8 mouse cellular contexts compared by ENCODE assay signal in the genomic region with DNA sequence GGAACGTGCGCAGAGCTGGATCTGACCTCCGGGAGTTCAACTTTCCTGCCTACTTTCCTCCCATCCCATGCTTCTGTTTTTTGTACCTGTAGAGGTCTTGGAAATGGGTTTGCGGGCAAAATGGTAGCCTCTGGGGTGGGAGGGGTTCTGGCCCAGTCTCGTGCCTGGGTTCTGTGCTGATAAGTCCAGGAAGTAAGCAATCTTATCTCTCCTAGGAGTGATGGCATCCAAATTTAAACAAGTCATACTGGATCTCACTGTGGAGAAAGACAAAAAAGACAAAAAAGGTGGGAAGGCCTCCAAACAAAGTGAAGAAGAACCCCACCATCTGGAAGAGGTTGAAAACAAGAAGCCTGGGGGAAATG. TPM values are rescaled to one million over a fixed set of nuclear protein-coding genes. Genes with fewer than 3 reads are reported as not detected.
DNase-seq lines count a peak whose midpoint lies in the region; ATAC-seq and TF ChIP-seq lines count a peak whose summit lies in the region.
"Not testable (repeated sequence)": the region's sequence is repeated elsewhere in the genome, so short reads cannot be mapped to it uniquely, and the experiment has no call there.
"Had no signal": no experiment of that assay in that cellular context is flagged by ENCODE, and none has a peak within 500 bp of the region (broad histone marks: within the 10 kb centered on the region; RNA-seq: fewer than 3 reads in every experiment).

No protein-coding gene starts in this region.

- TF ChIP-seq CTCF in cerebellum, adult 2 months (IDR thresholded peaks at IDR 0.05; ENCODE audit: borderline replicate concordance, insufficient read depth, low read depth, low read length); lung, postnatal 0 days (IDR thresholded peaks at IDR 0.05): not testable (repeated sequence)

- H3K36me3 ChIP-seq in forebrain, embryonic 10.5 days (replicated peaks); heart, embryonic 15.5 days; intestine, embryonic 16.5 days (ENCODE audit: control insufficient read depth, insufficient read depth, low read length); limb, embryonic 15.5 days; lung, postnatal 0 days (ENCODE audit: insufficient read depth, low read length); neural tube, embryonic 14.5 days (ENCODE audit: control insufficient read depth, insufficient read depth, low read length): not testable (repeated sequence)

- peak overlapping the region; percentile 52 for H3K4me2 ChIP-seq in heart, embryonic 15.5 days
- peak overlapping the region; percentile 35 for H3K4me2 ChIP-seq in intestine, embryonic 16.5 days (ENCODE audit: low read depth, low read length)
- peak overlapping the region; percentile 42 for H3K4me2 ChIP-seq in limb, embryonic 15.5 days
- H3K4me2 ChIP-seq in lung, postnatal 0 days (replicated peaks; ENCODE audit: low read depth, low read length), result peak overlapping the region; percentile 28
- peak overlapping the region; percentile 44 for H3K4me2 ChIP-seq in neural tube, embryonic 14.5 days (ENCODE audit: low read depth, low read length)

- H3K4me1 ChIP-seq in cerebellum, adult 2 months (ENCODE audit: control insufficient read depth, insufficient read depth, low read length); forebrain, embryonic 10.5 days; heart, embryonic 15.5 days (replicated peaks); intestine, embryonic 16.5 days (ENCODE audit: control insufficient read depth, insufficient read depth, low read length); limb, embryonic 15.5 days; lung, postnatal 0 days (ENCODE audit: insufficient read depth, low read depth, low read length); neural tube, embryonic 14.5 days (ENCODE audit: control insufficient read depth, insufficient read depth, low read length): not testable (repeated sequence)

- H3K27ac ChIP-seq in cerebellum, adult 2 months (ENCODE audit: insufficient read depth, low read length); heart, embryonic 15.5 days; intestine, embryonic 16.5 days (ENCODE audit: low read length); limb, embryonic 15.5 days; lung, postnatal 0 days (ENCODE audit: low read length); neural tube, embryonic 14.5 days (ENCODE audit: low read depth, low read length): not testable (repeated sequence)
- peak overlapping the region; percentile 77; the same call in 1 of the 2 replicates for H3K27ac ChIP-seq in forebrain, embryonic 10.5 days

- H3K9me3 ChIP-seq in forebrain, embryonic 10.5 days; heart, embryonic 15.5 days (replicated peaks); intestine, embryonic 16.5 days (ENCODE audit: control insufficient read depth, low read length); limb, embryonic 15.5 days; lung, postnatal 0 days (ENCODE audit: low read length); neural tube, embryonic 14.5 days (ENCODE audit: control insufficient read depth, low read length): not testable (repeated sequence)

- 11% methylated on average over 5 of the region's 5 CpGs for WGBS in cerebellum, adult 2 months
- 12% methylated on average over 5 of the region's 5 CpGs for WGBS in forebrain, embryonic 10.5 days
- WGBS in heart, embryonic 15.5 days, result 27% methylated on average over 5 of the region's 5 CpGs
- 23% methylated on average over 5 of the region's 5 CpGs for WGBS in intestine, embryonic 16.5 days
- 32% methylated on average over 5 of the region's 5 CpGs for WGBS in limb, embryonic 15.5 days
- 27% methylated on average over 5 of the region's 5 CpGs for WGBS in lung, postnatal 0 days
- 28% methylated on average over 5 of the region's 5 CpGs for WGBS in neural tube, embryonic 14.5 days

- H3K27me3 ChIP-seq in cerebellum, adult 2 months (ENCODE audit: control insufficient read depth, insufficient read depth, low read length); forebrain, embryonic 10.5 days (ENCODE audit: poor library complexity, severe bottlenecking); heart, embryonic 15.5 days; intestine, embryonic 16.5 days (replicated peaks; ENCODE audit: control insufficient read depth, insufficient read depth, low read length); limb, embryonic 15.5 days; lung, postnatal 0 days (replicated peaks; ENCODE audit: insufficient read depth, low read length); neural tube, embryonic 14.5 days (ENCODE audit: control insufficient read depth, insufficient read depth, low read length): not testable (repeated sequence)

- peak; percentile 4 to 17 for DNase-seq in cerebellum, adult 2 months
- DNase-seq in forebrain, embryonic 10.5 days (ENCODE audit: extremely low spot score, low spot score), result not testable (repeated sequence)
- DNase-seq in lung, postnatal 0 days (ENCODE audit: low spot score), result peak; percentile 6

- H3K9ac ChIP-seq in heart, embryonic 15.5 days, result peak overlapping the region; percentile 29
- H3K9ac ChIP-seq in intestine, embryonic 16.5 days (ENCODE audit: low read depth, low read length), result 0 out of 2 replicates have a peak overlapping the region, but pooled peaks have one; percentile 45
- H3K9ac ChIP-seq in limb, embryonic 15.5 days; lung, postnatal 0 days (replicated peaks; ENCODE audit: low read depth): not testable (repeated sequence)
- H3K9ac ChIP-seq in neural tube, embryonic 14.5 days (replicated peaks; ENCODE audit: low read depth, low read length), result peak overlapping the region; percentile 28; the same call in 1 of the 2 replicates

- not testable (repeated sequence) for TF ChIP-seq POLR2A in cerebellum, adult 2 months (IDR thresholded peaks at IDR 0.05; ENCODE audit: borderline replicate concordance, insufficient read depth, low read length)

- ATAC-seq in heart, embryonic 15.5 days (replicated peaks; ENCODE audit: insufficient number of reproducible peaks, insufficient read depth, low FRiP score, low read depth), result 0 out of 2 replicates have a peak, but pooled peaks have one; percentile 10
- ATAC-seq in intestine, embryonic 16.5 days; limb, embryonic 15.5 days (ENCODE audit: insufficient number of reproducible peaks, low FRiP score, low TSS enrichment, low read depth); neural tube, embryonic 14.5 days (ENCODE audit: low read depth): not testable (repeated sequence)
- peak; percentile 18 for ATAC-seq in lung, postnatal 0 days

- not testable (repeated sequence) for TF ChIP-seq EP300 in lung, postnatal 0 days (IDR thresholded peaks at IDR 0.05)

- H3K4me3 ChIP-seq in cerebellum, adult 2 months (replicated peaks; ENCODE audit: insufficient read depth, low read depth, low read length), result peak overlapping the region; percentile 55
- peak overlapping the region; percentile 55 for H3K4me3 ChIP-seq in forebrain, embryonic 10.5 days
- H3K4me3 ChIP-seq in heart, embryonic 15.5 days, result peak overlapping the region; percentile 48
- peak overlapping the region; percentile 42 for H3K4me3 ChIP-seq in intestine, embryonic 16.5 days (ENCODE audit: low read length)
- H3K4me3 ChIP-seq in limb, embryonic 15.5 days, result peak overlapping the region; percentile 35
- H3K4me3 ChIP-seq in lung, postnatal 0 days (ENCODE audit: low read depth, low read length), result peak overlapping the region; percentile 23
- H3K4me3 ChIP-seq in neural tube, embryonic 14.5 days (ENCODE audit: low read depth, low read length), result peak overlapping the region; percentile 27

RNA-seq across cellular contexts. Expression of gene Bex4, which starts 0.8 kb away (rescaled TPM):
- polyA plus RNA-seq in cerebellum, adult 2 months (2012; rRNA removed), result 27.8 and 33.7 TPM in 2 replicates
- polyA plus RNA-seq in forebrain, embryonic 10.5 days (2016; fragmentation: Nextera tagmentation; extraction: Ambion mirVana), result 125 and 128 TPM in 2 replicates
- 131 and 190 TPM in 2 replicates for polyA plus RNA-seq in heart, embryonic 15.5 days (2015; fragmentation: Nextera tagmentation; extraction: Ambion mirVana)
- polyA plus RNA-seq in intestine, embryonic 16.5 days (2015; fragmentation: Nextera tagmentation; extraction: Ambion mirVana), result 242 and 258 TPM in 2 replicates
- polyA plus RNA-seq in limb, embryonic 15.5 days (2015; fragmentation: Nextera tagmentation; extraction: Ambion mirVana), result 24.5 and 32.2 TPM in 2 replicates
- 223 and 297 TPM in 2 replicates for polyA plus RNA-seq in lung, postnatal 0 days (2015; fragmentation: Nextera tagmentation; extraction: Ambion mirVana)
- 115 and 152 TPM in 2 replicates for polyA plus RNA-seq in neural tube, embryonic 14.5 days (2014; fragmentation: Nextera tagmentation; extraction: Ambion mirVana)
- polyA plus RNA-seq: inflammation-experienced regulatory T-cells, adult 6 months had no signal

RNA-seq across cellular contexts. Expression of gene Tceal8, which starts 32.5 kb away (rescaled TPM):
- 71.8 and 72.0 TPM in 2 replicates for polyA plus RNA-seq in cerebellum, adult 2 months (2012; rRNA removed)
- polyA plus RNA-seq in forebrain, embryonic 10.5 days (2016; fragmentation: Nextera tagmentation; extraction: Ambion mirVana), result 166 and 173 TPM in 2 replicates
- polyA plus RNA-seq in heart, embryonic 15.5 days (2015; fragmentation: Nextera tagmentation; extraction: Ambion mirVana), result 219 and 266 TPM in 2 replicates
- polyA plus RNA-seq in intestine, embryonic 16.5 days (2015; fragmentation: Nextera tagmentation; extraction: Ambion mirVana), result 232 and 243 TPM in 2 replicates
- polyA plus RNA-seq in limb, embryonic 15.5 days (2015; fragmentation: Nextera tagmentation; extraction: Ambion mirVana), result 206 and 225 TPM in 2 replicates
- polyA plus RNA-seq in lung, postnatal 0 days (2015; fragmentation: Nextera tagmentation; extraction: Ambion mirVana), result 134 and 185 TPM in 2 replicates
- polyA plus RNA-seq in neural tube, embryonic 14.5 days (2014; fragmentation: Nextera tagmentation; extraction: Ambion mirVana), result 119 and 142 TPM in 2 replicates

RNA-seq across cellular contexts. Expression of gene Nxf3, which starts 54.6 kb away (rescaled TPM):
- 0.05 and 0.10 TPM in 2 replicates for polyA plus RNA-seq in cerebellum, adult 2 months (2012; rRNA removed)
- polyA plus RNA-seq in forebrain, embryonic 10.5 days (2016; fragmentation: Nextera tagmentation; extraction: Ambion mirVana), result not detected in 2 replicates
- polyA plus RNA-seq in heart, embryonic 15.5 days (2015; fragmentation: Nextera tagmentation; extraction: Ambion mirVana), result 0.09 and 0.53 TPM in 2 replicates
- polyA plus RNA-seq in intestine, embryonic 16.5 days (2015; fragmentation: Nextera tagmentation; extraction: Ambion mirVana), result 0.11 and 0.12 TPM in 2 replicates
- polyA plus RNA-seq in limb, embryonic 15.5 days (2015; fragmentation: Nextera tagmentation; extraction: Ambion mirVana), result not detected in 2 replicates
- polyA plus RNA-seq in lung, postnatal 0 days (2015; fragmentation: Nextera tagmentation; extraction: Ambion mirVana), result 0.07 and 0.08 TPM in 2 replicates
- polyA plus RNA-seq in neural tube, embryonic 14.5 days (2014; fragmentation: Nextera tagmentation; extraction: Ambion mirVana), result 0.08 TPM in 1 of 2 replicates, not detected in the other
- polyA plus RNA-seq: inflammation-experienced regulatory T-cells, adult 6 months had no signal
